Mouse (Mus musculus): ENCODE data around the gene Cspg4.
A peak's percentile ranks its signal among the peaks of the same experiment; 100 is the strongest.

Cspg4 gene

DNA sequence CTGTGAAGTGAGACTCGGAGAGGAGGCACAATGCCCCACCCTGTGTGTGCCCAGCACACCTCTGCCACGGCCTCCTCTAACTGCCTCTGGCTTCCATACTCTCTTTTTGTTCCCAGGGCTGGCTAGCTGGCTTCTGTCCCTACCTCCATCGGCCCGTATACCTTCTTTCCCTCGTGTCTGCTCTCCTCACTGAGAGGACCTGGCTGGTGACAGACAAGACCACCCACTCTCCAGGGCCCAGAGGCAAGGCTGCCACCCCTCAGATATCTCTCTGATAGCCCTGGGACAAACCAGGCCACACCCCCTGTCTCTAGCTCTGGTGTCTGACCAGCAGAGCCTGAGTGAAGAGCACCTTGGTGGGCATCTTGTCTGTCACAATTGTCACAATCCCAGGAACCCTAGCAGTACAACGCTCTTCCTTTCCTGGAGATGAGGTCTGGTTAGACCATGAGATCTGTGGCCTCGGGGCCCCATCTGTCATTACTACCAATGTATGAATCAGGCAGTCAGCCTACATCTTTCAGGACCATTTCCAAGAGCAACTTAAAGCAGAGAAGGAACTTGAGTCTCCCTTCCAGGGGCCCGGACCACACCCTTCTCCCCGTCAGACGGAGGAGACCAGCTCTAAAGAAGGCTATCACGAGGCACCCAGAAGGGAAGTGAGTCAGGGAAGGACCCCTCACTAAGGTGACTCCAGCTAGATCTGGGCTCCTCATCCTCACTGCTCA is 1.0 kb downstream of the Cspg4 start:
- no peak for DNase-seq

GRCm38 (mm10) chr9:56866430-56866829 is 1.6 kb downstream of the Cspg4 start:
- DNase-seq = no peak

DNA sequence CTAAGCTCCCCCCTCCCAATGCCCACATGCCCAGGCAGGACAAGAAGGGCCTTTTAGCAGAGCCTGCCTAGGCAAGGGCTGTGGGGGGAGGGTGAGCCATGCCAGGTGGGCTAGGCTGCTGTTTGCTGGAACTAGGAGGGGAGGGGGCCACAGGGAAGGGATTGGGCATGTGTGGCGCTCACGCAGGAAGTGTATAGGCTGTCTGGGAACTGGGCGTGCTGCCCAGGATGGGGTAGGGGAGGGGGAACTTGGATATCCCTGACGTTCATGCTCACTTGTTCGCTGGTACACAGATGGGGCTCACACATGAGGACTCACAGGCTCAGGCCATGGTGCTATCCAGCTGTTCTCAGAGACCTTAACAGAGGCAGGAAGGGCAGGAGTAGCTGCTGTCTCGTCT is 3.5 kb downstream of the Cspg4 start:
- DNase-seq = peak; percentile 29 to 72

GRCm38 (mm10) chr9:56869552-56869951 is 4.7 kb downstream of the Cspg4 start:
- peak; percentile 91 to 95 for DNase-seq

- no peak for DNase-seq
These were observed 5.9 kb downstream of the Cspg4 start for GRCm38 (mm10) chr9:56870778-56871177.

GRCm38 (mm10) chr9:56871191-56871590 is 6.4 kb downstream of the Cspg4 start:
- DNase-seq = peak; percentile 38 to 58

- no peak for DNase-seq
These were observed 7.5 kb downstream of the Cspg4 start for GRCm38 (mm10) chr9:56872105-56872903.

DNA sequence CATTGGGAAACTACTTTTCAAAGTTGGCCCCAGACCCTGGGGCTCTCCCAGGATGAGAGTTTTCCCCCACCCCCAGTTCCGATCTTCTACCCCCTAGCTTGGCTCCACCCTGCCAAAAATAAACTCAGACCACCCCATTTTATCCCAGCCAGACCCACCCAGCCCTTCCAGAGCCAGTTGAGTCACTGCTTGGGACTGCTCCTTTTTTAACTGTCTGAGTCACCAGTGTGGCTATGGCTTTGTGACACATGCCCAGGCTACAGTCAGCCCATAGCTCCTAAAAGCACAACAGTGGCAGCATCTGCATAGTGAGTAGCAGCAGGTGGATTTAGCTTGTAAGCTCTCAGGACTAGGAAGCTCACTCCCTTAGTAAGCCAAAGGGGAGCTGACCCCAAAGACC is 8.3 kb downstream of the Cspg4 start:
- DNase-seq = no peak

DNA sequence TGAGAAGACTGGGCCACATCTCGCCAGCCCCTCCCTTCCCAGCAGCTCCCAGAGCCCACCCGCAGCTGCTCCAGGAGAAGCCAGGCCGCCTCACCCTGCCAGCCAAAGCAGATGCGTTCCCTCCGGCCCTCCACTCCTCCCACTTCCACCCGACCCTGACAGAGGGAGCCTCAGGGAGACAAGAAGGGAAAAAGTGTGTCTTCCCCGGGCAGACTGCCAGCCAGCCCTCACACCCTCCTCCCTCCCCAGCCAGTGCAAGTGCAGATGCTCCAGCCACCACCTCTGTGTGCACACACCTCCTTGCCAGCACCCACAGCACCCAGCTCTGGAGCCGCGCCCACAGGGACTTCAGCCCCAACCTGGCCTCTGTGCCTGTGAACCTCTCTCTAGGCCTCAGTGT is 12.0 kb downstream of the Cspg4 start:
- DNase-seq = peak; percentile 70 to 87

DNA sequence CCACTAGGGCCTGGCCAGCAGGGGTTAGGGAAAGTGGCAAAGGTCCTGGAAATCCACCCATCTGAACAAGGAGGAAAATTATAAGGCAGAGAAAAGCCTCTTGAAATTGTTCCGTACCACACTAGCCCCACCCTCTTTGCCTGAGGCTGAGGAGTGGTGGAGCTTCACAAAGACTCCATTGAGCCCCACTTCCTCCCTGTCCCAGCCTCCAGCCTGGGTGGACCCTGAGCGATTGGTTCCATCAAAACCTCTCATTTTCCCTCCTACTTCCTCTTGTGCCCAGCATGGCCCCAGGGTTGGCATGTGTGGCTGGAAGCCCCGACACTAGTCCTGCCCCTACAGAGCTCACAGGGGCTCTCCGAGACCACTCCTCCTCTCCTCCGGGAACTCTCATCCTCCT is 12.5 kb downstream of the Cspg4 start:
- DNase-seq = no peak

DNA sequence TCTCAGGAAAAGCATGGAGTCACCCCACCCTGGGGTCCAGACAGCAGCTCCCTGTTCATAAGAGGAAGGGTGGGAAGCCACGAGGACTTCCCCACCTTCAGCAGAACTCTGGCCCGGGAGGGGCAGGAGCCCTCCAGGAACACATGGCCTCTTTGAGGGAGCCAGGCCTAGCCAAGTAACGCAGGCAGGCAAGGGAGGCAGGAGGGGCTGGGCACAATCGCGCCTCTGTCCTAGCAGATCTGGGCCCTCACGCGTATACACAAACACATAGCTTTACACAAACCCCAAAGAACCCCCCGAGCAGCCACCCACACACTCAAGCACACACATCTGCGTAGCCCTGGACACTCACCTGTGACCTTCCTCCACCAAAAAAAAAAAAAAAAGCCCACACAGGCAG is 16.0 kb downstream of the Cspg4 start:
- no peak for DNase-seq

GRCm38 (mm10) chr9:56881539-56882082 is 16.8 kb downstream of the Cspg4 start:
- DNase-seq = no peak

GRCm38 (mm10) chr9:56882283-56882682 is 17.4 kb downstream of the Cspg4 start:
- DNase-seq = no peak

DNA sequence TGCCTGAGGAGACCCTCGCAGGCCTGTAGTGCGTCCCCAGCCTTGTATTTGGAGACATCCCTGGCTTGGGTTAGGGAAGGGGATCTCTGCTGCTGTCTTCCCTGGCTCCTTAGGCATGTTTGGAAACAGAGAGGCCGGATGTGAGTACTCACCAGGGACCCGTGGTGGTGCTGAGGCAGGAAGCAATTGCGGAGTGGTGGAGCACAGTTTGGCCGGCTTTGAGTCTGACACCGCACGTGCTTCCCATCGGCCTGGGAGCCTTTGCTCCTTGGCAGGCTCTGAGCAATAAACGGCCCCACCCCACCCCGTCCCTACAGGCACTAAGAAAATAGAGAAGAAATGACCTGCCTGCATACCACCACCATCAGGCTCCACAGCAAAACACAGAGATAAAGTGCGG is 18.0 kb downstream of the Cspg4 start:
- DNase-seq = peak; percentile 55 to 81

- no peak for DNase-seq
These were observed 18.6 kb downstream of the Cspg4 start for GRCm38 (mm10) chr9:56883470-56883869.

GRCm38 (mm10) chr9:56884328-56884727 is 19.5 kb downstream of the Cspg4 start:
- DNase-seq = no peak

DNA sequence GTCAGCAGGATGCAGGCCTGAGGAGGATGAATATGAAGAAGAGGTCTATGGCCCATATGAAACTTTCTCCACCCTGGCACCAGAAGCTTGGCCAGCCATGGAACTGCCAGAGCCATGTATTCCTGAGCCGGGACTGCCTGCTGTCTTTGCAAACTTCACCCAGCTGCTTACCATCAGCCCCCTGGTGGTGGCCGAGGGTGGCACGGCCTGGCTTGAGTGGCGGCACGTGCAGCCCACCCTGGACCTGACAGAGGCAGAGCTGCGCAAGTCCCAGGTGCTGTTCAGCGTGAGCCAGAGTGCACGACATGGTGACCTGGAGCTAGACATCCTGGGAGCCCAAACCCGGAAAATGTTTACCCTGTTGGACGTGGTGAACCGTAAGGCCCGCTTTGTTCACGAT is 21.3 kb downstream of the Cspg4 start:
- peak in 1 of 2 experiments; percentile 29 for DNase-seq

GRCm38 (mm10) chr9:56886601-56887000 is 21.8 kb downstream of the Cspg4 start:
- no peak for DNase-seq

DNA sequence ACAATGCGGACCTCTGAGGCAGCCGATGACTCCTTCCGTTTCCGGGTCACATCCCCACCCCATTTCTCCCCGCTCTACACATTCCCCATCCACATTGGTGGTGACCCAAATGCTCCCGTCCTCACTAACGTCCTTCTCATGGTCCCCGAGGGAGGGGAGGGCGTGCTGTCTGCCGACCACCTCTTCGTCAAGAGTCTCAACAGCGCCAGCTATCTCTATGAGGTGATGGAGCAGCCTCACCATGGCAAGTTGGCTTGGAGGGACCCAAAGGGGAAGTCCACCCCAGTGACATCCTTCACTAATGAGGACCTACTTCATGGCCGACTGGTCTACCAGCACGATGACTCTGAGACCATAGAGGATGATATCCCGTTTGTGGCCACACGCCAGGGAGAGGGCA is 22.7 kb downstream of the Cspg4 start:
- DNase-seq = no peak

DNA sequence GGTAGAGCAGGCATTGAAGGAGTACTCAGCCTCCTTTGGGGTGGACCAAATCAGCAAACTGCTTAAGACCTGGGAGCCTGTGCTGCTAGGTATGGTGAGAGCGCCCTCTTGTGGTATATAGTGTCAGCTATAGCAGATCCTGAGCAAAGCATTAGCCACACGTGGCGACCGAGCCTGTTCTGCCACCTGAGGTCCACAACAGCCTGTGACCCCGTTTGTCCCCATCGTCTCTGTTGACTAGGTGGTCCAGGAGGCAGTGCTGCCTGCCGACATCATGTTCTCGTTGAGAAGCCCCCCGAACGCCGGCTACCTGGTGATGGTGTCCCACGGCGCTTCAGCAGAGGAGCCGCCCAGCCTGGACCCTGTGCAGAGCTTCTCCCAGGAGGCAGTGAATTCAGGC is 25.0 kb downstream of the Cspg4 start:
- DNase-seq = peak; percentile 83 to 88

- DNase-seq = no peak
These were observed 25.9 kb downstream of the Cspg4 start for GRCm38 (mm10) chr9:56890522-56891250.

DNA sequence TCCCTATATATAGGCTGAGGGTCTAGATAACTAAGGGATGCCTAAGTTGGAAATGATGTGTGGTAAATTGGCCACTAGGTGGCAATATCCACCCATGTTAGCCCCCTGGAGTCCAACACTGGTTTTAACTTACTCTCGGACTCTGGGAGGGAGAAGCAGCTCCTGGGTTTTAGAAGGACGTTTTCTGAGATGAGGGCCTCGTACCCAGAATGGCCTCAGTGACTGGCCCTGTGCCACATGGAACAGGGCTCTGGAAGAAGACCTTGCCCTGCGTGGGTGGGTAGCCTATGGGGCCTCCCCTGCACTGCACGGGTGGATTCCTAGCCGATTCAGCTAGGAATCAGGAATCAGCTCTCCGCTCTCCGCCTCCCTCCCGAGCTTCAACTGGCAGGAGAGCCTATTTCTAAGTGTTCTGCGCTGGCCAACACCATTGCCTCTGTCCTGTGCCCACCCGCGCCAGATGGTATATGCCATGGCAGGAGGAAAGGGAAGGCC is 26.7 kb downstream of the Cspg4 start:
- peak; percentile 64 to 76 for DNase-seq

DNA sequence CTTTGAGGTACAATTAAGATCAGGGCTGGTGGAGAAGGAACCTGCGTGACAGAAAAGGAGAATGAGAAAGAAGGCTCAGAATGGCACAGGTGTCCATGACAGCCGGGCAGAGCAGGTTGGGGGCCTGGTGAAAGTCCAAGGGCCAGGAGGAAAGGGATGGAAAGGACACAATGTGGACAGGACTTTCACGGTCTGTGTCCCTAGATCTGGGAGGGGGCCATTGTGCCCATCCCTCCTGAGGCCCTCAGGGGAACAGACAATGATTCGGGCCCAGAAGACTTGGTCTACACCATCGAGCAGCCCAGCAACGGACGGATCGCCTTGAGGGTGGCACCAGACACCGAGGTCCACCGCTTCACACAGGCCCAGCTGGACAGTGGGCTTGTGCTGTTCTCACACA is 27.3 kb downstream of the Cspg4 start:
- DNase-seq = no peak
